Mouse (Mus musculus): ENCODE results near the gene Robo2. TPM values are rescaled to one million over a fixed set of nuclear protein-coding genes. Genes with fewer than 3 reads are reported as not detected.

The Robo2 gene
- polyA plus RNA-seq, 1 experiment from 2014 or later, result 42.4 TPM

- Histone ChIP-seq H3K27ac (ENCODE audit: low read length) (no peak overlapping the region), H3K9me3 (ENCODE audit: control insufficient read depth, low read depth, low read length) (no peaks in the 10 kb centered on the region), H3K27me3 (ENCODE audit: control insufficient read depth, insufficient read depth, low read length) (no peaks in the 10 kb centered on the region), H3K9ac (replicated peaks; ENCODE audit: low read depth, low read length) (no peak overlapping the region), H3K4me2 (replicated peaks; ENCODE audit: low read depth, low read length) (0 out of 2 replicates have a peak overlapping the region, but pooled peaks have one; percentile 1), H3K4me3 (ENCODE audit: low read depth, low read length) (no peak overlapping the region), H3K4me1 (ENCODE audit: control insufficient read depth, insufficient read depth, low read length) (no peaks in the 10 kb centered on the region), H3K36me3 (ENCODE audit: control insufficient read depth, insufficient read depth, low read length) (no peaks in the 10 kb centered on the region)
- no peak for ATAC-seq (ENCODE audit: insufficient number of reproducible peaks, insufficient read depth, low FRiP score, low read depth)
- 25% methylated on average over 7 of the region's 7 CpGs for WGBS
Observed at GRCm38 (mm10) chr16:73869527-73870212, 542.0 kb downstream of the Robo2 start.

GRCm38 (mm10) chr16:73864625-73865024 is 547.0 kb downstream of the Robo2 start:
- no peak for ATAC-seq (ENCODE audit: insufficient number of reproducible peaks, insufficient read depth, low FRiP score, low read depth)
- no peak overlapping the region for H3K4me3 ChIP-seq (ENCODE audit: low read depth, low read length)
- no peaks in the 10 kb centered on the region for H3K9me3 ChIP-seq (ENCODE audit: control insufficient read depth, low read depth, low read length)
- no peaks in the 10 kb centered on the region for H3K36me3 ChIP-seq (ENCODE audit: control insufficient read depth, insufficient read depth, low read length)
- 40% methylated on average over 9 of the region's 9 CpGs for WGBS
- no peaks in the 10 kb centered on the region for H3K27me3 ChIP-seq (ENCODE audit: control insufficient read depth, insufficient read depth, low read length)
- H3K4me1 ChIP-seq (ENCODE audit: control insufficient read depth, insufficient read depth, low read length), result no peaks in the 10 kb centered on the region
- no peak overlapping the region for H3K27ac ChIP-seq (ENCODE audit: low read length)
- no peak overlapping the region for H3K9ac ChIP-seq (replicated peaks; ENCODE audit: low read depth, low read length)
- H3K4me2 ChIP-seq (replicated peaks; ENCODE audit: low read depth, low read length), result no peak overlapping the region

- WGBS, result 15% methylated on average over 3 of the region's 3 CpGs
- Histone ChIP-seq H3K27ac (ENCODE audit: low read length) (no peak overlapping the region), H3K36me3 (ENCODE audit: control insufficient read depth, insufficient read depth, low read length) (no peaks in the 10 kb centered on the region), H3K4me1 (ENCODE audit: control insufficient read depth, insufficient read depth, low read length) (no peaks in the 10 kb centered on the region), H3K9me3 (ENCODE audit: control insufficient read depth, low read depth, low read length) (no peaks in the 10 kb centered on the region), H3K4me2 (replicated peaks; ENCODE audit: low read depth, low read length) (no peak overlapping the region), H3K9ac (replicated peaks; ENCODE audit: low read depth, low read length) (no peak overlapping the region), H3K27me3 (ENCODE audit: control insufficient read depth, insufficient read depth, low read length) (no peaks in the 10 kb centered on the region), H3K4me3 (ENCODE audit: low read depth, low read length) (no peak overlapping the region)
- no peak for ATAC-seq (ENCODE audit: insufficient number of reproducible peaks, insufficient read depth, low FRiP score, low read depth)
Observed at GRCm38 (mm10) chr16:73863748-73864147, 547.9 kb downstream of the Robo2 start.

- no peaks in the 10 kb centered on the region for H3K4me1 ChIP-seq (ENCODE audit: control insufficient read depth, insufficient read depth, low read length)
- WGBS, result 76% methylated on average over 2 of the region's 2 CpGs
- no peak overlapping the region for H3K27ac ChIP-seq (ENCODE audit: low read length)
- H3K27me3 ChIP-seq (ENCODE audit: control insufficient read depth, insufficient read depth, low read length), result no peaks in the 10 kb centered on the region
- no peak overlapping the region for H3K9ac ChIP-seq (replicated peaks; ENCODE audit: low read depth, low read length)
- H3K9me3 ChIP-seq (ENCODE audit: control insufficient read depth, low read depth, low read length), result no peaks in the 10 kb centered on the region
- no peak for ATAC-seq (ENCODE audit: insufficient number of reproducible peaks, insufficient read depth, low FRiP score, low read depth)
- H3K4me2 ChIP-seq (replicated peaks; ENCODE audit: low read depth, low read length), result no peak overlapping the region
- no peaks in the 10 kb centered on the region for H3K36me3 ChIP-seq (ENCODE audit: control insufficient read depth, insufficient read depth, low read length)
- H3K4me3 ChIP-seq (ENCODE audit: low read depth, low read length), result no peak overlapping the region
Observed at GRCm38 (mm10) chr16:73858717-73859116, 552.9 kb downstream of the Robo2 start.

- no peak overlapping the region for H3K4me2 ChIP-seq (replicated peaks; ENCODE audit: low read depth, low read length)
- no peak overlapping the region for H3K27ac ChIP-seq (ENCODE audit: low read length)
- H3K27me3 ChIP-seq (ENCODE audit: control insufficient read depth, insufficient read depth, low read length), result no peaks in the 10 kb centered on the region
- no peak overlapping the region for H3K9ac ChIP-seq (replicated peaks; ENCODE audit: low read depth, low read length)
- H3K9me3 ChIP-seq (ENCODE audit: control insufficient read depth, low read depth, low read length), result no peaks in the 10 kb centered on the region
- ATAC-seq (ENCODE audit: insufficient number of reproducible peaks, insufficient read depth, low FRiP score, low read depth), result no peak
- WGBS, result 82% methylated on average over 3 of the region's 3 CpGs
- H3K36me3 ChIP-seq (ENCODE audit: control insufficient read depth, insufficient read depth, low read length), result no peaks in the 10 kb centered on the region
- no peaks in the 10 kb centered on the region for H3K4me1 ChIP-seq (ENCODE audit: control insufficient read depth, insufficient read depth, low read length)
- H3K4me3 ChIP-seq (ENCODE audit: low read depth, low read length), result no peak overlapping the region
Observed at GRCm38 (mm10) chr16:73855821-73856220, 555.8 kb downstream of the Robo2 start.

MicroRNA genes within 50 kb of the gene (microRNA counts, 519-probe panel; counts per million panel counts)
- not detected for microRNA mmu-miR-691

Small RNA genes within 50 kb of the gene (microRNA-seq; reads per million reads assigned to microRNA genes)
- gene Gm24272, result not detected
- not detected for gene Mir691

All from stomach, embryonic 14.5 days (tissue).